Mouse (Mus musculus): Measurements from ENCODE around the gene Trim46.

The Trim46 gene

GRCm38 (mm10) chr3:89271760-89272159 is 25.7 kb upstream of the Trim46 start:
- DNase-seq (ENCODE audit: low read depth, low spot score), result no peak

- no peak for DNase-seq (ENCODE audit: low read depth, low spot score)
Observed at GRCm38 (mm10) chr3:89270891-89271290, 24.8 kb upstream of the Trim46 start.

GRCm38 (mm10) chr3:89270051-89270755 is 24.1 kb upstream of the Trim46 start, which contains the start of gene Slc50a1:
TSS of gene Slc50a1 (minus strand) at chr3:89270570.
- DNase-seq (ENCODE audit: low read depth, low spot score), result no peak

- DNase-seq (ENCODE audit: low read depth, low spot score), result no peak
Observed at GRCm38 (mm10) chr3:89268916-89269315, 22.8 kb upstream of the Trim46 start.

- DNase-seq (ENCODE audit: low read depth, low spot score), result no peak
Observed at GRCm38 (mm10) chr3:89266439-89266893, 20.4 kb upstream of the Trim46 start.

GRCm38 (mm10) chr3:89262417-89262816 is 16.3 kb upstream of the Trim46 start:
- no peak for DNase-seq (ENCODE audit: low read depth, low spot score)

- DNase-seq (ENCODE audit: low read depth, low spot score), result no peak
Observed at GRCm38 (mm10) chr3:89260211-89260610, 14.1 kb upstream of the Trim46 start.

- no peak for DNase-seq (ENCODE audit: low read depth, low spot score)
Observed at GRCm38 (mm10) chr3:89259076-89259475, 13.0 kb upstream of the Trim46 start, which contains the start of gene Dpm3. TSS of gene Dpm3 (plus strand) at chr3:89259358.

GRCm38 (mm10) chr3:89256177-89256576 is 10.1 kb upstream of the Trim46 start:
- DNase-seq (ENCODE audit: low read depth, low spot score), result no peak

- DNase-seq (ENCODE audit: low read depth, low spot score), result no peak
Observed at GRCm38 (mm10) chr3:89254994-89255393, 8.9 kb upstream of the Trim46 start.

- DNase-seq (ENCODE audit: low read depth, low spot score), result no peak
Observed at GRCm38 (mm10) chr3:89251365-89251895, 5.3 kb upstream of the Trim46 start.

GRCm38 (mm10) chr3:89250435-89251040 is 4.4 kb upstream of the Trim46 start:
- DNase-seq (ENCODE audit: low read depth, low spot score), result no peak

- DNase-seq (ENCODE audit: low read depth, low spot score), result no peak
Observed at GRCm38 (mm10) chr3:89247466-89247865, 1.4 kb upstream of the Trim46 start.

GRCm38 (mm10) chr3:89245688-89246171 is 379 bp downstream of the Trim46 start, which contains the start of gene Krtcap2:
TSS of gene Krtcap2 (plus strand) at chr3:89245966.
- DNase-seq (ENCODE audit: low read depth, low spot score), result no peak

- DNase-seq (ENCODE audit: low read depth, low spot score), result no peak
Observed at GRCm38 (mm10) chr3:89244982-89245687, 974 bp downstream of the Trim46 start.

- DNase-seq (ENCODE audit: low read depth, low spot score), result no peak
Observed at GRCm38 (mm10) chr3:89244158-89244981, 1.7 kb downstream of the Trim46 start.

GRCm38 (mm10) chr3:89243609-89244008 is 2.5 kb downstream of the Trim46 start:
- DNase-seq (ENCODE audit: low read depth, low spot score), result no peak

GRCm38 (mm10) chr3:89242331-89242895 is 3.7 kb downstream of the Trim46 start:
- no peak for DNase-seq (ENCODE audit: low read depth, low spot score)

GRCm38 (mm10) chr3:89238494-89238893 is 7.6 kb downstream of the Trim46 start:
- no peak for DNase-seq (ENCODE audit: low read depth, low spot score)

GRCm38 (mm10) chr3:89237682-89238081 is 8.4 kb downstream of the Trim46 start:
- DNase-seq (ENCODE audit: low read depth, low spot score), result no peak

- DNase-seq (ENCODE audit: low read depth, low spot score), result no peak
Observed at GRCm38 (mm10) chr3:89236516-89236915, 9.6 kb downstream of the Trim46 start.

Data from embryo, embryonic 11.5 days (tissue).